Mouse (Mus musculus): ENCODE results near the gene Sgk1.

DNA sequence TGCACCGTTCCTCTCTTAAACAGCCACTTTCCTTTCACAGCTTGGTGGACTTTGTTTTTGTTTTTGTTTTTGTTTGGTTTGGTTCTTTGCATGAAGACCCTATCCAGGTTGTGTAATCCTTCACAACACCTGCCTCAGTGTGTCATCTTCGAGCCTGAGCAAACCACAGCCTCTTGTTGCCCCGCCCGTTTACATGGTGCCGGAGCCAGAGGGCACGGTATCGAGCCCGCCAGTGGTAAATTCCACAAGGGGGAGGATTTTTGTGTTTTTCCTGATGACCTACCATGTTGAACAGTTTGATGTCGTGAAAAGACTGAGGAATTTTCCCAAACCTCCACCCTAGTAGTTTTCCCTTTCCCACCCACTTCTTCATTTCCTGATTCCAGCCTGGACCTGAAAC, 35.6 kb upstream of the Sgk1 start:
- TF ChIP-seq CTCF (IDR thresholded peaks at IDR 0.05; ENCODE audit: borderline replicate concordance, insufficient read depth, low read depth, low read length), result no peak
- no peak for TF ChIP-seq POLR2A (IDR thresholded peaks at IDR 0.05; ENCODE audit: borderline replicate concordance, insufficient read depth, low read length)
